Comparison of ENCODE assay signal across 14 mouse cellular contexts in the genomic region with DNA sequence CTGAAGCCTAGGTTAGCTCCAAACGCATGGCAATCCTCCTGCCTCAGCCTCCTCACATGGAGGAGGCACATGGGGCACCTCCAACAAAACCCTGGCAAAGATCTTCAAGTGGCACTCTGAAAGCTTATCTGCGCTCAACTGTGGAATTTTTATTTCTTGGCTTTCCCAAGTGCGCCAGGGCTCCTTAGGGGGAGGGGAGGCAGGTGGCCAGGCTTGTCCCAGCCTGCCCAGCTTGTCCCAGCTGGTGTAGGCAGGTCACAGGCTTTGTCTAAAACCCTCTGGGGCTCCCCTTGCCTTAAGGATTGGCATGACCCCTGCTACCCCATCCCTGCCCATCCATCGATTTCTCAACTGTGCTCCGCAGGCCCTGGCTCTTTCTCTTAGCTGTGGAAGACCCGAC. TPM values are rescaled to one million over a fixed set of nuclear protein-coding genes. Genes with fewer than 3 reads are reported as not detected.
DNase-seq lines count a peak whose midpoint lies in the region; ATAC-seq and TF ChIP-seq lines count a peak whose summit lies in the region.
"Had no signal": no experiment of that assay in that cellular context is flagged by ENCODE, and none has a peak within 500 bp of the region (broad histone marks: within the 10 kb centered on the region; RNA-seq: fewer than 3 reads in every experiment).

No protein-coding gene starts in this region.

- 42% methylated on average over 6 of the region's 6 CpGs for WGBS in lung, adult 2 months
- WGBS in embryonic facial prominence, embryonic 12.5 days, result 54% methylated on average over 6 of the region's 6 CpGs
- WGBS in kidney, embryonic 14.5 days, result 50% methylated on average over 6 of the region's 6 CpGs
- WGBS in stomach, embryonic 15.5 days, result 45% methylated on average over 6 of the region's 6 CpGs
- 47% methylated on average over 6 of the region's 6 CpGs for WGBS in neural tube, embryonic 15.5 days

- H3K4me2 ChIP-seq in embryonic facial prominence, embryonic 12.5 days (replicated peaks), result no peak overlapping the region
- peak overlapping the region; percentile 85; the same call in 1 of the 2 replicates for H3K4me2 ChIP-seq in kidney, embryonic 14.5 days (replicated peaks; ENCODE audit: low read depth, low read length)
- H3K4me2 ChIP-seq in stomach, embryonic 15.5 days, result peak overlapping the region; percentile 85
- H3K4me2 ChIP-seq in neural tube, embryonic 15.5 days, result no peak overlapping the region

- DNase-seq in lung, adult 18-20 months, result peak; percentile 47 to 65
- no peak for DNase-seq in lung, adult 2 months
- no peak for DNase-seq in thymus, postnatal 25 days
- DNase-seq: gastrocnemius, postnatal 25 days; liver, postnatal 0 days; right cerebral cortex, postnatal 4 days had no signal

- 0 out of 2 replicates have a peak overlapping the region, but pooled peaks have one; percentile 23 for H3K27ac ChIP-seq in embryonic facial prominence, embryonic 12.5 days
- H3K27ac ChIP-seq in kidney, embryonic 14.5 days (ENCODE audit: low read depth, low read length), result no peak overlapping the region
- H3K27ac ChIP-seq in stomach, embryonic 15.5 days, result no peak overlapping the region; the same call in 1 of the 2 replicates
- no peak overlapping the region for H3K27ac ChIP-seq in neural tube, embryonic 15.5 days (replicated peaks)
- H3K27ac ChIP-seq: midbrain, embryonic 12.5 days had no signal

- 0 out of 2 replicates have a peak overlapping the region, but pooled peaks have one; percentile 17 for H3K9ac ChIP-seq in embryonic facial prominence, embryonic 12.5 days
- H3K9ac ChIP-seq in kidney, embryonic 14.5 days (ENCODE audit: low read depth, low read length), result peak overlapping the region; percentile 34; the same call in 1 of the 2 replicates
- H3K9ac ChIP-seq in stomach, embryonic 15.5 days, result no peak overlapping the region
- H3K9ac ChIP-seq in neural tube, embryonic 15.5 days (replicated peaks), result no peak overlapping the region
- H3K9ac ChIP-seq: limb, embryonic 12.5 days; liver, postnatal 0 days; midbrain, embryonic 12.5 days had no signal

- peaks cover 45% of the 10 kb centered on the region for H3K27me3 ChIP-seq in embryonic facial prominence, embryonic 12.5 days
- peaks cover 24% of the 10 kb centered on the region for H3K27me3 ChIP-seq in kidney, embryonic 14.5 days (ENCODE audit: control insufficient read depth, insufficient read depth, low read length)
- peaks cover 34% of the 10 kb centered on the region for H3K27me3 ChIP-seq in stomach, embryonic 15.5 days (replicated peaks)
- H3K27me3 ChIP-seq in neural tube, embryonic 15.5 days (replicated peaks), result peaks cover 41% of the 10 kb centered on the region

- ATAC-seq in embryonic facial prominence, embryonic 12.5 days (ENCODE audit: insufficient number of reproducible peaks, insufficient read depth, low FRiP score, low TSS enrichment), result no peak
- ATAC-seq in kidney, embryonic 14.5 days (ENCODE audit: low FRiP score, low TSS enrichment), result no peak
- no peak for ATAC-seq in stomach, embryonic 15.5 days (ENCODE audit: insufficient read depth, low FRiP score, low read depth)
- ATAC-seq in neural tube, embryonic 15.5 days (ENCODE audit: low FRiP score), result no peak
- ATAC-seq: liver, postnatal 0 days had no signal

- H3K9me3 ChIP-seq in embryonic facial prominence, embryonic 12.5 days, result no peaks in the 10 kb centered on the region
- no peaks in the 10 kb centered on the region for H3K9me3 ChIP-seq in kidney, embryonic 14.5 days (ENCODE audit: control insufficient read depth, low read length)
- no peaks in the 10 kb centered on the region for H3K9me3 ChIP-seq in stomach, embryonic 15.5 days
- H3K9me3 ChIP-seq in neural tube, embryonic 15.5 days (replicated peaks), result no peaks in the 10 kb centered on the region
- H3K9me3 ChIP-seq: heart, embryonic 12.5 days; limb, embryonic 12.5 days; midbrain, embryonic 12.5 days had no signal

- H3K36me3 ChIP-seq in embryonic facial prominence, embryonic 12.5 days, result no peaks in the 10 kb centered on the region
- H3K36me3 ChIP-seq in kidney, embryonic 14.5 days (ENCODE audit: control insufficient read depth, insufficient read depth, low read length), result no peaks in the 10 kb centered on the region
- H3K36me3 ChIP-seq in stomach, embryonic 15.5 days, result no peaks in the 10 kb centered on the region
- no peaks in the 10 kb centered on the region for H3K36me3 ChIP-seq in neural tube, embryonic 15.5 days
- H3K36me3 ChIP-seq: heart, embryonic 12.5 days; limb, embryonic 12.5 days; midbrain, embryonic 12.5 days had no signal

- TF ChIP-seq CTCF in lung, adult 2 months (IDR thresholded peaks at IDR 0.05; ENCODE audit: insufficient read depth, low read length), result no peak

- no peak for TF ChIP-seq POLR2A in lung, adult 2 months (IDR thresholded peaks at IDR 0.05; ENCODE audit: borderline replicate concordance, extremely low read depth, low read depth, low read length)

- H3K4me1 ChIP-seq in lung, adult 2 months (ENCODE audit: control insufficient read depth, insufficient read depth, low read length), result peaks cover 3% of the 10 kb centered on the region; the same call in 1 of the 2 replicates
- H3K4me1 ChIP-seq in embryonic facial prominence, embryonic 12.5 days, result peaks cover 7% of the 10 kb centered on the region; the same call in 1 of the 2 replicates
- peaks cover 16% of the 10 kb centered on the region; the same call in 1 of the 2 replicates for H3K4me1 ChIP-seq in kidney, embryonic 14.5 days (ENCODE audit: control insufficient read depth, insufficient read depth, low read length)
- peaks cover 32% of the 10 kb centered on the region for H3K4me1 ChIP-seq in stomach, embryonic 15.5 days
- H3K4me1 ChIP-seq in neural tube, embryonic 15.5 days, result peaks cover 13% of the 10 kb centered on the region

- no peak overlapping the region for H3K4me3 ChIP-seq in lung, adult 2 months (replicated peaks; ENCODE audit: extremely low read depth, low read depth, low read length)
- no peak overlapping the region for H3K4me3 ChIP-seq in embryonic facial prominence, embryonic 12.5 days
- peak overlapping the region; percentile 52; the same call in 1 of the 2 replicates for H3K4me3 ChIP-seq in kidney, embryonic 14.5 days (ENCODE audit: low read length)
- peak overlapping the region; percentile 50; the same call in 1 of the 2 replicates for H3K4me3 ChIP-seq in stomach, embryonic 15.5 days (replicated peaks)
- no peak overlapping the region for H3K4me3 ChIP-seq in neural tube, embryonic 15.5 days (replicated peaks)
- H3K4me3 ChIP-seq: erythroblast, embryonic 14.5 days; midbrain, embryonic 12.5 days had no signal

RNA-seq across cellular contexts. Expression of a gene that starts 7.2 kb away (rescaled TPM):
- 27.6 and 27.7 TPM in 2 replicates for polyA plus RNA-seq in lung, adult 2 months (2012; rRNA removed)
- polyA plus RNA-seq in embryonic facial prominence, embryonic 12.5 days (2016; fragmentation: Nextera tagmentation; extraction: Ambion mirVana), result 4.5 and 6.4 TPM in 2 replicates
- 7.6 and 11.6 TPM in 2 replicates for polyA plus RNA-seq in kidney, embryonic 14.5 days (2014; fragmentation: Nextera tagmentation; extraction: Ambion mirVana)
- polyA plus RNA-seq in stomach, embryonic 15.5 days (2015; fragmentation: Nextera tagmentation; extraction: Ambion mirVana), result 32.6 and 38.7 TPM in 2 replicates
- 4.1 and 7.9 TPM in 2 replicates for polyA plus RNA-seq in neural tube, embryonic 15.5 days (2015; fragmentation: Nextera tagmentation; extraction: Ambion mirVana)

RNA-seq across cellular contexts. Expression of a gene that starts 8.6 kb away (rescaled TPM):
- polyA plus RNA-seq in lung, adult 2 months (2012; rRNA removed), result 103 and 104 TPM in 2 replicates
- 70.1 and 75.3 TPM in 2 replicates for polyA plus RNA-seq in embryonic facial prominence, embryonic 12.5 days (2016; fragmentation: Nextera tagmentation; extraction: Ambion mirVana)
- polyA plus RNA-seq in kidney, embryonic 14.5 days (2014; fragmentation: Nextera tagmentation; extraction: Ambion mirVana), result 25.4 and 60.7 TPM in 2 replicates
- 43.1 and 47.6 TPM in 2 replicates for polyA plus RNA-seq in stomach, embryonic 15.5 days (2015; fragmentation: Nextera tagmentation; extraction: Ambion mirVana)
- 116 and 124 TPM in 2 replicates for polyA plus RNA-seq in neural tube, embryonic 15.5 days (2015; fragmentation: Nextera tagmentation; extraction: Ambion mirVana)

RNA-seq across cellular contexts. Expression of a gene that starts 17.4 kb away (rescaled TPM):
- polyA plus RNA-seq in lung, adult 2 months (2012; rRNA removed), result 86.4 and 104 TPM in 2 replicates
- polyA plus RNA-seq in embryonic facial prominence, embryonic 12.5 days (2016; fragmentation: Nextera tagmentation; extraction: Ambion mirVana), result 53.9 and 55.4 TPM in 2 replicates
- 51.4 and 52.7 TPM in 2 replicates for polyA plus RNA-seq in kidney, embryonic 14.5 days (2014; fragmentation: Nextera tagmentation; extraction: Ambion mirVana)
- 54.4 and 58.1 TPM in 2 replicates for polyA plus RNA-seq in stomach, embryonic 15.5 days (2015; fragmentation: Nextera tagmentation; extraction: Ambion mirVana)
- polyA plus RNA-seq in neural tube, embryonic 15.5 days (2015; fragmentation: Nextera tagmentation; extraction: Ambion mirVana), result 38.0 and 39.1 TPM in 2 replicates

RNA-seq across cellular contexts. Expression of a gene that starts 17.5 kb away (rescaled TPM):
- polyA plus RNA-seq in lung, adult 2 months (2012; rRNA removed), result 60.1 and 87.9 TPM in 2 replicates
- polyA plus RNA-seq in embryonic facial prominence, embryonic 12.5 days (2016; fragmentation: Nextera tagmentation; extraction: Ambion mirVana), result 194 and 205 TPM in 2 replicates
- polyA plus RNA-seq in kidney, embryonic 14.5 days (2014; fragmentation: Nextera tagmentation; extraction: Ambion mirVana), result 240 and 276 TPM in 2 replicates
- 217 and 233 TPM in 2 replicates for polyA plus RNA-seq in stomach, embryonic 15.5 days (2015; fragmentation: Nextera tagmentation; extraction: Ambion mirVana)
- 155 and 160 TPM in 2 replicates for polyA plus RNA-seq in neural tube, embryonic 15.5 days (2015; fragmentation: Nextera tagmentation; extraction: Ambion mirVana)

RNA-seq across cellular contexts. Expression of a gene that starts 31.5 kb away (rescaled TPM):
- 2.7 and 3.3 TPM in 2 replicates for polyA plus RNA-seq in lung, adult 2 months (2012; rRNA removed)
- 5.6 and 7.2 TPM in 2 replicates for polyA plus RNA-seq in embryonic facial prominence, embryonic 12.5 days (2016; fragmentation: Nextera tagmentation; extraction: Ambion mirVana)
- 5.4 and 7.0 TPM in 2 replicates for polyA plus RNA-seq in kidney, embryonic 14.5 days (2014; fragmentation: Nextera tagmentation; extraction: Ambion mirVana)
- polyA plus RNA-seq in stomach, embryonic 15.5 days (2015; fragmentation: Nextera tagmentation; extraction: Ambion mirVana), result 3.4 and 3.8 TPM in 2 replicates
- polyA plus RNA-seq in neural tube, embryonic 15.5 days (2015; fragmentation: Nextera tagmentation; extraction: Ambion mirVana), result 37.1 and 48.3 TPM in 2 replicates

Comparison
In these comparisons a context has a peak if more than half of its experiments do, and no peak if none do; other contexts are left out.
1. DNase-seq: peak in lung, adult 18-20 months (2 of 2); none in lung, adult 2 months (single experiment) and thymus, postnatal 25 days (single experiment).
2. H3K4me3 ChIP-seq: peak in kidney, embryonic 14.5 days (single experiment) and stomach, embryonic 15.5 days (single experiment); none in lung, adult 2 months (single experiment), embryonic facial prominence, embryonic 12.5 days (single experiment) and neural tube, embryonic 15.5 days (single experiment).
3. H3K4me2 ChIP-seq: peak in kidney, embryonic 14.5 days (single experiment) and stomach, embryonic 15.5 days (single experiment); none in embryonic facial prominence, embryonic 12.5 days (single experiment) and neural tube, embryonic 15.5 days (single experiment).
4. H3K9ac ChIP-seq: peak in embryonic facial prominence, embryonic 12.5 days (single experiment) and kidney, embryonic 14.5 days (single experiment); none in stomach, embryonic 15.5 days (single experiment) and neural tube, embryonic 15.5 days (single experiment).